Comparison of ENCODE assay signal across 23 mouse cellular contexts in genomic region chr1:89734368-89734767, GRCm38 (mm10).
A peak's percentile ranks its signal among the peaks of the same experiment; 100 is the strongest.
DNase-seq lines count a peak whose midpoint lies in the region; ATAC-seq and TF ChIP-seq lines count a peak whose summit lies in the region.
"Had no signal": no experiment of that assay in that cellular context is flagged by ENCODE, and none has a peak within 500 bp of the region (broad histone marks: within the 10 kb centered on the region; RNA-seq: fewer than 3 reads in every experiment).

No protein-coding gene starts in this region.

- WGBS in midbrain, embryonic 13.5 days, result 58% methylated on average over 9 of the region's 9 CpGs
- WGBS in midbrain, embryonic 14.5 days, result 50% methylated on average over 9 of the region's 9 CpGs
- 43% methylated on average over 9 of the region's 9 CpGs for WGBS in hindbrain, embryonic 14.5 days
- WGBS in neural tube, embryonic 13.5 days, result 14% methylated on average over 9 of the region's 9 CpGs

- H3K27ac ChIP-seq in midbrain, embryonic 13.5 days, result peak overlapping the region; percentile 9; the same call in 1 of the 2 replicates
- H3K27ac ChIP-seq in midbrain, embryonic 14.5 days (replicated peaks; ENCODE audit: low read depth, low read length), result no peak overlapping the region
- peak overlapping the region; percentile 20; the same call in 1 of the 2 replicates for H3K27ac ChIP-seq in hindbrain, embryonic 14.5 days
- peak overlapping the region; percentile 42 for H3K27ac ChIP-seq in neural tube, embryonic 13.5 days (replicated peaks)
- H3K27ac ChIP-seq: hindbrain, embryonic 15.5 days; intestine, embryonic 15.5 days; lung, embryonic 15.5 days; midbrain, embryonic 10.5 days had no signal

- no peak for TF ChIP-seq POLR2A in brain, embryonic 14.5 days (IDR thresholded peaks at IDR 0.05; ENCODE audit: borderline replicate concordance, extremely low read depth, insufficient read depth, insufficient read length, poor library complexity, severe bottlenecking)

- H3K27me3 ChIP-seq in midbrain, embryonic 13.5 days, result peaks cover 16% of the 10 kb centered on the region
- no peaks in the 10 kb centered on the region for H3K27me3 ChIP-seq in midbrain, embryonic 14.5 days (ENCODE audit: control insufficient read depth, insufficient read depth, low read length)
- H3K27me3 ChIP-seq in hindbrain, embryonic 14.5 days (ENCODE audit: control insufficient read depth, insufficient read depth, low read length), result no peaks in the 10 kb centered on the region
- no peaks in the 10 kb centered on the region; the same call in 1 of the 2 replicates for H3K27me3 ChIP-seq in neural tube, embryonic 13.5 days
- H3K27me3 ChIP-seq: hindbrain, embryonic 15.5 days; intestine, embryonic 15.5 days; lung, embryonic 15.5 days had no signal

- no peak overlapping the region for H3K9ac ChIP-seq in midbrain, embryonic 13.5 days (replicated peaks)
- H3K9ac ChIP-seq in midbrain, embryonic 14.5 days (replicated peaks; ENCODE audit: low read length), result no peak overlapping the region
- H3K9ac ChIP-seq in hindbrain, embryonic 14.5 days, result no peak overlapping the region
- H3K9ac ChIP-seq in neural tube, embryonic 13.5 days, result 0 out of 2 replicates have a peak overlapping the region, but pooled peaks have one; percentile 5
- H3K9ac ChIP-seq: hindbrain, embryonic 15.5 days; intestine, embryonic 15.5 days; lung, embryonic 15.5 days had no signal

- peaks cover 40% of the 10 kb centered on the region for H3K4me1 ChIP-seq in midbrain, embryonic 13.5 days (replicated peaks)
- H3K4me1 ChIP-seq in midbrain, embryonic 14.5 days (ENCODE audit: control insufficient read depth, insufficient read depth, low read length), result peaks cover 15% of the 10 kb centered on the region
- peaks cover 26% of the 10 kb centered on the region for H3K4me1 ChIP-seq in hindbrain, embryonic 14.5 days (replicated peaks; ENCODE audit: control insufficient read depth, insufficient read depth, low read length)
- peaks cover 53% of the 10 kb centered on the region for H3K4me1 ChIP-seq in neural tube, embryonic 13.5 days (replicated peaks)
- H3K4me1 ChIP-seq: intestine, embryonic 15.5 days had no signal

- no peak for TF ChIP-seq CTCF in brain, embryonic 14.5 days (IDR thresholded peaks at IDR 0.05; ENCODE audit: borderline replicate concordance, extremely low read depth, insufficient read depth, insufficient read length)

- no peaks in the 10 kb centered on the region for H3K9me3 ChIP-seq in midbrain, embryonic 13.5 days
- no peaks in the 10 kb centered on the region for H3K9me3 ChIP-seq in midbrain, embryonic 14.5 days (ENCODE audit: control insufficient read depth, low read length)
- no peaks in the 10 kb centered on the region for H3K9me3 ChIP-seq in hindbrain, embryonic 14.5 days (ENCODE audit: control insufficient read depth, low read length)
- no peaks in the 10 kb centered on the region for H3K9me3 ChIP-seq in neural tube, embryonic 13.5 days
- H3K9me3 ChIP-seq: hindbrain, embryonic 15.5 days; intestine, embryonic 15.5 days; lung, embryonic 15.5 days; midbrain, embryonic 10.5 days had no signal

- H3K36me3 ChIP-seq in midbrain, embryonic 13.5 days, result peaks cover 34% of the 10 kb centered on the region
- peaks cover 4% of the 10 kb centered on the region; the same call in 1 of the 2 replicates for H3K36me3 ChIP-seq in midbrain, embryonic 14.5 days (ENCODE audit: control insufficient read depth, insufficient read depth, low read length)
- peaks cover 15% of the 10 kb centered on the region; the same call in 1 of the 2 replicates for H3K36me3 ChIP-seq in hindbrain, embryonic 14.5 days (replicated peaks; ENCODE audit: control insufficient read depth, insufficient read depth)
- H3K36me3 ChIP-seq in neural tube, embryonic 13.5 days, result peaks cover 21% of the 10 kb centered on the region
- H3K36me3 ChIP-seq: hindbrain, embryonic 15.5 days; intestine, embryonic 15.5 days; lung, embryonic 15.5 days had no signal

- H3K4me2 ChIP-seq in midbrain, embryonic 13.5 days (replicated peaks), result no peak overlapping the region
- H3K4me2 ChIP-seq in midbrain, embryonic 14.5 days (ENCODE audit: low read length), result no peak overlapping the region
- no peak overlapping the region for H3K4me2 ChIP-seq in hindbrain, embryonic 14.5 days (replicated peaks)
- H3K4me2 ChIP-seq in neural tube, embryonic 13.5 days, result no peak overlapping the region
- H3K4me2 ChIP-seq: hindbrain, embryonic 15.5 days; intestine, embryonic 15.5 days; liver, embryonic 11.5 days; lung, embryonic 15.5 days had no signal

- no peak for DNase-seq in midbrain, embryonic 14.5 days
- DNase-seq in brain, embryonic 14.5 days (ENCODE audit: low read depth), result peak; percentile 39
- no peak for DNase-seq in hindbrain, embryonic 14.5 days (ENCODE audit: low spot score)
- no peak for DNase-seq in layer of hippocampus, adult 18-20 months (ENCODE audit: low spot score in 2 of 2)
- no peak for DNase-seq in cerebellum, adult 11-12 months
- DNase-seq: adrenal gland, postnatal 14 days; cerebellum, adult 18-20 months; cerebellum, postnatal 14 days; gastrocnemius, postnatal 14 days; heart, postnatal 14 days; kidney, adult 2 months; kidney, postnatal 36 days; thymus, adult 2 months; thymus, postnatal 36 days had no signal

- no peak overlapping the region for H3K4me3 ChIP-seq in midbrain, embryonic 13.5 days (replicated peaks)
- no peak overlapping the region for H3K4me3 ChIP-seq in midbrain, embryonic 14.5 days (replicated peaks; ENCODE audit: low read depth, low read length)
- H3K4me3 ChIP-seq in hindbrain, embryonic 14.5 days (replicated peaks; ENCODE audit: low read length), result no peak overlapping the region
- no peak overlapping the region for H3K4me3 ChIP-seq in neural tube, embryonic 13.5 days
- H3K4me3 ChIP-seq: erythroblast, embryonic 14.5 days; hindbrain, embryonic 15.5 days; intestine, embryonic 15.5 days; lung, embryonic 15.5 days; midbrain, embryonic 10.5 days had no signal

- ATAC-seq in midbrain, embryonic 13.5 days, result 0 out of 2 replicates have a peak, but pooled peaks have one; percentile 31
- no peak for ATAC-seq in midbrain, embryonic 14.5 days (ENCODE audit: low FRiP score, low TSS enrichment)
- ATAC-seq in hindbrain, embryonic 14.5 days (ENCODE audit: low FRiP score), result no peak
- peak; percentile 42; the same call in 1 of the 2 replicates for ATAC-seq in neural tube, embryonic 13.5 days (ENCODE audit: low read depth)
- ATAC-seq: CD4-positive, CD25-positive, alpha-beta regulatory T cell, adult 4 months; intestine, embryonic 15.5 days had no signal

Comparison
In these comparisons a context has a peak if more than half of its experiments do, and no peak if none do; other contexts are left out.
1. ATAC-seq: peak in midbrain, embryonic 13.5 days (single experiment) and neural tube, embryonic 13.5 days (single experiment); none in midbrain, embryonic 14.5 days (single experiment) and hindbrain, embryonic 14.5 days (single experiment).